Mouse (Mus musculus): Measurements from ENCODE around the gene Fgfr2. TPM values are rescaled to one million over a fixed set of nuclear protein-coding genes. Genes with fewer than 3 reads are reported as not detected.

The Fgfr2 gene
- total RNA-seq, 2 experiments from 2014 or later, result 43.7 to 44.3 TPM

DNA sequence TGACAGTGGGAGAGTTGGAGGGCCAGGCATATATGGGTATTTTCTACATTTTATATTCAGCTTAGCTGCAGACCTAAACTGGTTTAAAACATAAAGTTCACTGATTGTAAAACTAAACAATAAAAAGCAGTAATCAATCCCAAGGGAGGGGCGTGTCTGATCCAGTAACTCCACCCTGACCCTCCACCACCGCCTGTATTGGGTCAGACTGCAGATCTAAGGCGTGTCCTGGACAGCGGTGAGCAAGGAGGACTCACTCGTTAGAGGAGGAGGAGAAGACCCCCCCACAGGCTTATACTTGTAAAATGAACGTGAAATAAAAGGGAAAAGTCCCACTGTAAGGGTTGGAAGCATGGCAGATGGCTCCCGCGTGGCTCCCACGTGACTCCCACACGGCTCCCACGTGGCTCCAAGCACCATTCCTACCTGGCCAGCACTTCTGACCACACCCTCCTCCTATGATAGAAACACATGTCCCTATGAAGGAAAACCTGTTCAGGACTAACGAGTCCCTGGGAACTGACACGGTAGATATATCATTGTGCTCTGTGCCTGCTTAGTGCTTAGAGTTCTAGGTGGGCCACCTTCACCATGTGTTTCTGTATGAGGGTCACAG lies 2131.9 kb downstream of the Fgfr2 start:
- no peak for DNase-seq (ENCODE audit: extremely low spot score in 1 of 2, low spot score in 1 of 2)

DNA sequence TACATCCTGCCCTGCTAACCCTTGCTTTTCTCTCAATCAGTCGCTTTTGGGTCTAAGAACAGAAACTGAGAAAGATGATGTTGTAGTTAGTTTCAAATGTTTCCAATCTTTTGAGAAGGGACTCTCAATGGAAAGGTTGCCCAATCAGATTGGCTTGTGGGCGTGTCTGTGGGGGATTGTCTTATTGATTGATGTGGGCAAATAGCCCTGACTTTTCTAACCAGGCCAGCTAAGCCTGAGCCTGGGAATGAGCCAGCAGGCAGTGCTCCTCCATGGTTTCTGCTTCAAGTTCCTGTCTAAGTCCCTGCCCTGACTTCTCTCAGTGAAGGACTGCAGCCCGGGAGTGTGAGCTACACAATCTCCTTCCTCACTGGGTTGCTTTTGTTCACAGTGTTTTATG lies 2133.8 kb downstream of the Fgfr2 start:
- DNase-seq (ENCODE audit: extremely low spot score in 1 of 2, low spot score in 1 of 2), result no peak

DNA sequence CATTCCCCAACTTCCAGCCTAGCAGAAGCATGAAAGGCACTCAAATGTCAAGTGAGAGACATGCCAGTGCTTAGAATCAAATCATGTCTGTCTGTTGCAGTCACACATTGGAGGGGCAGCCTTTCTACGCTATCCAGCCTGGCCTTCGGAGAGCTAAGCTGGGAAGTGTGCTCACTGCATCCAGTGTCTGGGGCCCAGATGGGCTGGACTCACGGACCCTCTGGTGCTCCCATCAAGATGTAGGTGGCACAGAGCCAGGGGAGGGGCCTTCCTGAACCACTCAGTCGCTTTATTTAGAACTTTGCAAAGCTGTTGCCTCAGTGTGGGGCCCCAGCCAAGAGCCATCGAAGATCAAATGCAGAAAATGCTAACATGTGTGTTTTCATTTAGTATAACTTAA lies 2135.0 kb downstream of the Fgfr2 start:
- DNase-seq (ENCODE audit: extremely low spot score in 1 of 2, low spot score in 1 of 2), result no peak

DNA sequence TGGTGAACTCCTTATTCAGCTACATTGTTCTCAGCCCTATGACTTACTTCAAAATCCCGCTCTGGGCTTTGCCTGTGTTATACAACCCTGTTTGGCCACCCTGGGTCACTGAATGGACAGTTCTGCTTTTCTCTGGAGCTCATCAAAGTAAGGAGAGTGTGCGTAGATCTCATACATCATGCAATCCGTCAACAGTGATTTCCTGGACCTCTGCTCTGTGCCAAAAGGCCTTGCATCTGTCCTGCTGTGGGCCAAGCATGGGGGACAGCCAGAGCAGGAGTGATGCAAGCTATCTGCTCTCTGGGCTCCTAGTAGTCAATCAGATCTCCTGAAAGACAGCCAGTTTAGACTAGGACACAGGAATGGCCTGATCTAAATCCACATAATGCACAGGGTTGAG lies 2137.4 kb downstream of the Fgfr2 start:
- DNase-seq (ENCODE audit: extremely low spot score in 1 of 2, low spot score in 1 of 2), result no peak

DNA sequence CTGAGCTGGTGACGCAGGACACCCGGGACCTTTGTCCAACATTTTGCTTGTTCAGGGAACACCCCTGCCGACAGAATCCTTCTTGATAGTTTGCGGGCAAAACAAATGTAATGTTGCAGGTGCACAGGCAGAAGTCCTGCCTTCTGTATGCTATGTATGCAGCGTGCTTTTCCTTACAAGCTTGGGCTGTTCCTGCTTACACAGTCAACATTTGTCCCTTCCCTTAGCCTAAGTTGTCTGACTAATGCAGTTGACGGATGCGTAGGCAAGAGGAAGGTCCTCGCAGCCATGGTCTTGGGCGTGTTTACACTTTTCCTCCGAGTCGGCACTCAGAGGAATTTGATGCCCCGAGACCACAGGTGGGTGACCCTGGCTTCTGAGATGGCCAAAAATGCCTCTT lies 2138.0 kb downstream of the Fgfr2 start:
- no peak for DNase-seq (ENCODE audit: extremely low spot score in 1 of 2, low spot score in 1 of 2)

DNA sequence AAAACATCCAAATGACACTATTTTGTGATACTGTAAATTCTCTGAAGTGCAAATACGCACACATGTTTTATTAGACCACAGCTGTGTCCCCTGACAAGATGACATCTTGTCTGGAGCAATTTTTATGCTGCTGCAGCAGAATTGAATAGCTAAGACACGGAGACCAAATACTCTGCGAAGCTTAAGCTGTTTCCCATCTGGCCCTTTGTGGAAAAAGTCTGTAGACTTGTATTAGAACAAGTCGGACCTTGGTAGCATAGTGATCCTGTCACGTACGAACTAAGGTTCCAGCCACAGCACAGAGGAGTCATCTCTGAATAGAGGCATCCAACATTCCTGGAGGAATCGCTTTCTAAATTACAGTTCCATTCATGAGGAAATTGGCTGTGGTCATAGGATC lies 2138.9 kb downstream of the Fgfr2 start:
- DNase-seq (ENCODE audit: extremely low spot score in 1 of 2, low spot score in 1 of 2), result no peak

DNA sequence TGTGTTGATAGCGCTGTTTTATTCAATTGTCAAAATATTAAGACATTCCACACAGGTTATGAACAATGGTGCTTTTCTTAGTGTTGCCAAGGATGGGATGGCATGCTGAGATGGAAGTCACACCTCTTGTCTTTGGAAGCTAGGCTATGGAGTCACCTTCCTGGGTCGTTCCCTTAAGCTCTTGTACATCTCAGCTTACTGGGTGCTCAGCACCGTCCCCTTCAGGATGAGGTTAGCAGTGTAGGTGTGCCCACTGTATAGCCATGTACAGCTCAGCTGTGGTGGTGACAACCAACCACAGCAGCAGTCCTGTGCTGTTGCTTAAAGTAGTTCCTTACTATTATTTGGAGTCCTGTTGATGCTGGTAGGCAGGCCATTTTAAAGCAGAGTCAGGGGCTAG lies 2140.3 kb downstream of the Fgfr2 start:
- DNase-seq (ENCODE audit: extremely low spot score in 1 of 2, low spot score in 1 of 2), result no peak

DNA sequence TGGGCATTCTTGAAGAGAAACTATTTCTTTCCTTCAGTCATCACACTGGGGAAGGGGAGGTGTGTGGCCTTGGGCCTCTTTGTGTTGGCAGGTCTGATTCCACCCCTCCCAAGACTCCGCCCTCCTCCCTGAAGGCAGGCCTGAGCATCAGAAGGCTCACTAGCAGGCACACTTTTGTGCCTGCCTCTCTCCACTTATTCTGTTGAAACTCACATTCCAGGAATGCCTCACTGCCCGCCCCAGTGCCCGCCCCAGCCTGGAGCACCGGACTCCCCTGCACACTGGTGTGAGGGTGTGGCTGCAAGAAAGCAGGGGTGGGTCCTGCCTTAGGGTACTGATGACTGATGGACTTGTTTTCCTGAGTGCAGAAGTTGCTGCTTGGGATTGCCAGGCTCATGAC lies 2140.8 kb downstream of the Fgfr2 start:
- DNase-seq (ENCODE audit: extremely low spot score in 1 of 2, low spot score in 1 of 2), result no peak

DNA sequence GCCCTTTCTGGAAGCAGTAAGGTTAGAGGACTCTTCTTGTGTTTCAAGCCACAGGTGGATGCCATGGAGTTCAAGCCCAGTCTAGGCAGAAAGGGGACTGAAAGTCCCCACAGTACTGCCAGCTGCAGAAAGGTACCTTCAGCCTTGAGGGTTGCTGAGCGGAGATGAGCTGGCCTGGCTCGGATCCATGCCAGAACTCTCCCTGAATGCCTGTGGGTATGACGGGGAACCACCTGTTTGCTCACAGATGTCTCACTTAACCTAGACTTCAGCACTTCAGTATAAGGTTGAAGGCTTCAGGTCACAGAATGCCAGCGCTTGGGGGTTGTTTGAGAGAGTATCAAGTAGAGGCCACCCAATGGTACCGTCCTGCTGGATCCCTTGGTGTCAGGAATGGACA lies 2143.0 kb downstream of the Fgfr2 start:
- DNase-seq (ENCODE audit: extremely low spot score in 1 of 2, low spot score in 1 of 2), result no peak

DNA sequence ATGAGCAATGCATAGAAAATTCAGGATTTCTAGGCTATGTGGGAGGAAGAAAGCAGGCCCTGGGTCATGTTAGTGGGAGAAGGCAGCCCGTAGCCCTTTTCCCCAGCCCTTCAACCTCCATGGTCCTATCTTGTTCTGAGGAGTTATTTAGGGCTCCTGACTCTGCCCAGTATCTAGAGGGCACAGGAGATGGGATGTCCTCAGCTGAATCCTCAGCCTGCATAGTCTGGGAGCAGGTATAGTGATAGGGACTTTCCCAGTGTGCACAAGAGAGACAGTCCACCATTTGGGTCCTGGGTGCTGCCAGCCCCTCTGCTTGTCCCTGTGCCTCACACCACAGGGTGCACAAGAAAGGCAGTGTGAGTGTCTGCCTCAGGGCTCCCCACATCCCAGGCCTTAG lies 2144.6 kb downstream of the Fgfr2 start:
- DNase-seq (ENCODE audit: extremely low spot score in 1 of 2, low spot score in 1 of 2), result no peak

DNA sequence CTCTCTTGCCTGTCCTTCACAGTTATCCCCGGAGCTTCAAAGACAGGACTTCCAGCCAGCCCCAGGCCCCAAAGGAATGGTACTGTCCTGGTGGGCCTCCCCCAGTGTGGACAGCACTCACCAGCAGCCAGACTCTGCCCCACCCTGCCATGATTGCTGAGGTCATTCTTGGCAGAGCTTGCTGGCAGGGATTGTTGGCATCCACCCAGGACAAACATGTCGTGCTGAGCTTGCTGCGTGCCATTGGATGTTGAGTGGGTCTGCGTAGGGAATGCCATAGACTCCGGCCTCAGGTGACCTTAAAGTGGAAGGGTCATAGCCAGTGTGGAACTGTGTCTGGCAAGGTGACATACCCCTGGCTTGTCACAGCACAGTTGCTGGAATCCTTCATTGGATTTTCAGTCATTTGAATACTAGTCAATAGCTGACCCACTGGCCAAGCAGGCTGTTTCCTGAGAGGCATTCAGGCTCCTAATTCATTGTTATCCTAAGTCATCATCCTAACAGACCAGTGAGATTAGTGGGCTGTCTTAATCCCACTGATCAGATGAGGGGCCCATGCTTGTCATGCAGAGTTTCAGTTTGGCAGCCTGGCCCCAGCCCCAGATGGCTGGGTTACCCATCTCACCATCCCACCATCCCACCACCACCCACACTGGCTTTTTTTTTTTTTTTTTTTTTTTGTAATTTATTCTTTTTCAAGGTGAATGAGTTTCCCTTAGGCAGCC lies 2145.2 kb downstream of the Fgfr2 start:
- peak in 1 of 2 experiments; percentile 63 for DNase-seq (ENCODE audit: extremely low spot score in 1 of 2, low spot score in 1 of 2)

DNA sequence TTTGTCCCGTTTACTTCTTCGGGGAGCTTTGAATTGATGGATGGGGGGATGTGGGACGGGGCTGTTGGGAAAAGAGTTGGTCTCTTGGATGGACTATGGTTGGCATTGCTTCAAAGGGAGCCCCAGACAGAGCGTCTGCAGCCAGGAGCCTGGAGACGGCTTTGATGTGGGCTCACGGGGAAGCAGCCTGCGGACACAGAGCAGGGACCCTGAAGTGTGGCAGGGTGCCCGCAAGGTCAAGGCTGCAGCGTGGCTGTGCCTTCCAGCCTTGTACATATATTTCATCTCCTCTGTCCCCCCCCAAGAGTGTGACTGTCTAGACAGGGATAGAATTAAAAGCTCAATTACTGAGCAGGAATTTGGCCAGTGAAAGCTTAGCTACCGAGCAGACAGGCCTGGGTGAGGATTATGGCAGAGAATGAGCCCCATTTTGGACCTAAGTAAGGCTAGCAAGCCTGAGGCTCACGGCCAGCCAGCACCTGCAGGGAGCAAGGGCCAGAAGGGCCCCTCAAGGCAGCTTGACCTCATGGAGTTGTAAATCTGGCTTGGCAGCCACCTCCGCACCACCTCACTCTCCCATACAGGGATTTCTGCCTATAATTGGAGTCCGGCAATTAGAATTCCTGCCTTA lies 2146.7 kb downstream of the Fgfr2 start:
- DNase-seq (ENCODE audit: extremely low spot score in 1 of 2, low spot score in 1 of 2), result no peak

DNA sequence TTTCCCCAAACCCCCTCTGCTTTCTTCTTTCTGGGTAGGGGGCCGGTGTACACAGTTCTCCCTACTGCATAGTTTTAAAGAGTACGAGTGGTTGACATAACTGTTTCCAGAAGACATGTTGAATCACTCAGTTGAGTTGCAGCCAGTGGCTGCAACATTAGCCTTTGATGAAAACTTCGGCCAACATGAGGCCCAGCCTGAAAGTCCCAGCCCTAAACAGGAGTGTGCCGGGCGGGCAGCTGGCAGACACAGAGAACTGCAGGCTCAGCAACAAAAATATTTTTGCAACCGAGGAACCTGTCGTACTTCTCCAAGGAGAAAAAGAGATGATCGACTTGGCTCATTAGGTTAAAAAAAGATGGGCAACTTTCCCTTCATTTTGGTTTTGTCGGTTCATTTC lies 2150.4 kb downstream of the Fgfr2 start:
- no peak for DNase-seq (ENCODE audit: extremely low spot score in 1 of 2, low spot score in 1 of 2)

DNA sequence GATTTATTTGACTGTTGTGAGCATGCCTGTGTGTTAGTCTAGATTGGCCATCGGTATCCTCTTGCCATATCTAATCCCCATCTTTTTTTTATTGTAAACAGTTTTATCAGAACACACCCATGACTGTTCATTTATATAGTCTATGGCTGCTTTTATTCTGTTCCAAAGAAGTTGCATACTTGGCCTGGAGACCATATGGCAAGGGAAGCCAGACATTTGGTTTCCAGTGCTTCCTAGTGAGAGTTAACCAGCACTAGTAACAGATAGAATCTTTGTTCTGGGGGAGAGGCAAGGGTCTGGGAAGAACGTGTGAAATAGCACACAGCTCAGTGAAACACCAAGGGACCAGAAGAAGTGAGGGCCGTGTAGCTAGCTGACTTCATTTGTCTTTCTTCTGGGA lies 2153.6 kb downstream of the Fgfr2 start:
- DNase-seq (ENCODE audit: extremely low spot score in 1 of 2, low spot score in 1 of 2), result no peak

DNA sequence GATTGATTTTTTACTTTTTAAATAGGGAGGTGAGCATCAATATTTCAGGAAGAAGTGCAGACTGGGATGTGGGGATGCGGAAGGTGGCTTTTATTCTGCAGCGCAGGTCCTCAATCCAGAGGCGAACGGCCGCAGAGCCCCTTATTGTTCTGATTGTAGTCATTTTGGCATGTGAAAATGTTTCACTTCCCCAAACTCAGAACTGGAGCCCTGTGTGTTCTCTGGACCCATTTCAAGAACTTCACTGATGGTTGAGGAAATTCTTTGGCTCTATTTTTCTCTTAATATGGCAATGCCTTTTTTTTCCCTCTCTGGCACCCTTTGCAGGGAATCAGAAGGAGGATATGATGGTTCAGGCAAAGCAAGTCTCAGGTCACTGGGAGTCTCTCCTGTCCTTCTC lies 2154.1 kb downstream of the Fgfr2 start:
- DNase-seq (ENCODE audit: extremely low spot score in 1 of 2, low spot score in 1 of 2), result no peak

DNA sequence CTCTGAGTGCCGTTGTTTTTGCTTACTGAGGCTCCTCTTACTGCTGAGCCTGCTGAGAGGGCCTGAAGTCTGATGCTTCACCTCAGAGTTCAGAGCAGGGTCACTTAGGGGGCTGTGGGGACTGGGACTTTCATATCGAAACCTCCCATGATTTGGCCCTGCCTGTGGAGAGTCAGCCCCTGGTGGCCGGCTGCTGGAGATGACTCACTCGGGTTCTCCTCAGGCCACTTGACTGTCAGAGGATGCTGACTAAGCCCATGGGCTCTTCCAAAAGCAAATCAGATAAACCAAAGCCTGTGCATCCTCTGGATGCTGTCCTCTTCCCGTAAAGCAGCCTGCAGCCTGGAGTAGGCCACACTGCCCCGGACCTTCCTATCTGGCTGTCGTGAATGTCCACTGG lies 2154.6 kb downstream of the Fgfr2 start:
- DNase-seq (ENCODE audit: extremely low spot score in 1 of 2, low spot score in 1 of 2), result no peak

DNA sequence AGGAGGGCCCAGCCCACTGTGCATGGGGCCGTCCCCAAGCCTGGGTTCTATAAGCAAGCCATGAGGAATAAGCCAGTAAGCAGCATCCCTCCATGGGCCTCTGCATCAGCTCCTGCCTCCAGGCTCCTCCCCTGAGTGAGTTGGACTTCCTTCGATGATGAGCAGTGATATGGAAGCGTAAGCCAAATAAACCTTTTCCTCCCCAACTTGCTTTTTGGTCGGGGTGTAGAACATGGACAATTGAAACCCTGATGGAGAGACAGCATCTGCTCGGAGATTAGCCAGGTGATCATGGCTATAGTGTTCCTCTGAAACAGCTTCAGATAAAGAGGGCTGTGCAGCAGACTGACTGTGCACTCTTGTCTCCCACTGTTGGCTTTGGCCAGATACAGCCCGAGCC lies 2155.2 kb downstream of the Fgfr2 start:
- DNase-seq (ENCODE audit: extremely low spot score in 1 of 2, low spot score in 1 of 2), result no peak

DNA sequence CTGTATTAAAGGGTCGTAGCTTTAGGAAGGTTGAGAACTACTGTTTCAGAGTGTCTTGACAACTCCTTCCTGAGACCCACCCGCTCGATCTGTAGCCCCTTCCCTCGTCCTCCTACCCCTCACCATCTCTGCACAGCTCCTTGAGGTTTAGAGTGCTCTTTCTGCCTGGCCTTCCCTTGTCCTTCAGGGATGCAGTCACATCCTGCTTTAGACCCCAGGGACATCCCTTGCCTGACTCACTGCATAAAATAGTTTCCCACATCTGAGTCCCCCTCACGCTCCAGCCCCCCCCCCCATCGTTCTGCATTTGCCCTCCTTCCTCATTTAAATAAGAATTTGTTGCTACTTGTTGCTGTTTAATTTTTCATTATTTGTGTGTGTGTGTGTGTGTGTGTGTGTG lies 2156.3 kb downstream of the Fgfr2 start:
- no peak for DNase-seq (ENCODE audit: extremely low spot score in 1 of 2, low spot score in 1 of 2)

DNA sequence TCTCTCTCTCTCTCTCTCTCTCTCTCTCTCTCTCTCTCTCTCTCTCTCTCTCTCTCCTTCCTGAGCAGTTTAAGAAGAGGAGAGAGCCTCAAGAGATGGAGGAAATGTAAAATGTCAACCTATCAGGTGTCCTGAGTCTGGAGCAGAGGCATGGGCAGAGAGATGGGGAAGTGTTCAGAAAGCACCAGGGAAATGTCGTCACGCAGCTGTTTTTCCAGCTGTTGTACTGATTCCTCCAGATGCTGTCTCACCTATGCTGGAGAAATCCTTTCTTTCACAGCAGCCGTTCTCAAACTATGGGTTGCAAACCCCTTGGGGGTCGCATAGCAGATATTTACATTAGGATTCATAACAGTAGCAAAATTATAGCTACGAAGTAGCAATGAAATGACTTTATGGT lies 2156.7 kb downstream of the Fgfr2 start:
- no peak for DNase-seq (ENCODE audit: extremely low spot score in 1 of 2, low spot score in 1 of 2)

DNA sequence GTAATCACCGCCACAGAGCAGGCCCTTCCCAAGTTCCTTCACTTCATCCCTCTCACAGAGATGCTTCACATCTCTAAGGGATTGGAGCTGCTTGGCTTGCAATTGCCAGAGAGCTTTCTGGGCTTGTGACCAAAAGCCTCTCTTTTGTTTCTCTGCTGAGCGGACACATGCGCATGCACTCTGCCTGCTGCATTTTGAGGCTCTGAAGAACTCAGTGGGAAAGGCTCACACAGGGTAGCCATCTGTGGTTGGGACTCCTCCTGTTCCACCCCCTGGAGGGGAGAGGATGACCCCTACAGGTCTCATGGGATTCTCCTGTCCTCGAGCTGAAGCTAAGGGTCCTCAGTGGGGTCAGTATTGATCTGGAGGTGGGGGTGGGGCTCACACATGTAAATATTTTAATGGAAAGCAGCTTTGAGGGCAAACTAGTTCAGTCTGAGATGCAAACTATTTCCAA lies 2157.2 kb downstream of the Fgfr2 start:
- no peak for DNase-seq (ENCODE audit: extremely low spot score in 1 of 2, low spot score in 1 of 2)

DNA sequence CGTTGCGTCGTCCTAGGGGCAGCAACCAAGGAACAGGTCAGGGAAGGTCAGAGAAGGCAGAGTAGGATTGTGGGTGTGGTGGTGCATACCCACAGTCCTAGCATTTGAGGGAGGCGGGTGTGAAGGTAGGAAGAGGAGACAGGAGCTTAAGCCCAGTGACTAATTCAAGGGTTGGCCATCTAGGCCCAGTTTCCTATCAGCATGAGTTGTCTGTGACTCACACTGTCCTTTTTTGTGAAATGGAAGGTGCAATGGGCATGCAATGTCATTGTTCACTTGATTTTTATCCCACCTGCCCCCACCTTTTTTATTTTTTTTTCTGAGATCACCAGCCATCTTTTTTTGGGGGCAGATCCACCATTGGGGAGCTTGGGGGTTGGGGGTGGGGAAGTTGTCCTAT lies 2157.8 kb downstream of the Fgfr2 start:
- DNase-seq (ENCODE audit: extremely low spot score in 1 of 2, low spot score in 1 of 2), result no peak

DNA sequence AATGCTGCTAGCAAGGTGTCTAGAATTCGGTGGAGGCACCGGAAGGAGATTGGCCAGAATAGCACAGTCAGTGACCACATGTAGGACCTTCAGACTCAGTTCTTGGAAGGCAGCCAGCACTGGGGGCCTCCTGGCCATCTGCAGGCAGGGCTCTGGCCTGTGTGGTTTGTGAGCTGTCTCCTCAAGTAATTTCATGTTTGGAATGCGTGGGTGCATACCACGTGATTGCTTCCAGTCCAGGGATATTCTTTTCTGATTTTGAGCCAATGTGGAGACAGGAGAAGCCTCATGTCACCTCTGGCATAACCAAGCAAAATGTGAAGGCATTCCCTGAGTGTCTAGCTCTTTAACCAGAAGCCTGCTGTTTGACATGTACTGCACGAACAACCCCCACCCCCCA lies 2158.5 kb downstream of the Fgfr2 start:
- peak in 1 of 2 experiments; percentile 29 for DNase-seq (ENCODE audit: extremely low spot score in 1 of 2, low spot score in 1 of 2)
